Mouse (Mus musculus): ENCODE measurements around the gene Xrcc2. TPM values are rescaled to one million over a fixed set of nuclear protein-coding genes. Genes with fewer than 3 reads are reported as not detected.
"Not testable (repeated sequence)": the region's sequence is repeated elsewhere in the genome, so short reads cannot be mapped to it uniquely, and the experiment has no call there.

Gene Xrcc2
- polyA plus RNA-seq, 1 experiment from 2014 or later = 7.9 TPM

- no peaks in the 10 kb centered on the region for H3K9me3 ChIP-seq (ENCODE audit: low read length)
Measured at GRCm38 (mm10) chr5:25735861-25736260, 30.2 kb upstream of the Xrcc2 start.

GRCm38 (mm10) chr5:25734318-25734717, 28.7 kb upstream of the Xrcc2 start:
- Histone ChIP-seq H3K36me3 (ENCODE audit: insufficient read depth, low read length) (no peaks in the 10 kb centered on the region), H3K27ac (ENCODE audit: low read length) (no peak overlapping the region), H3K4me2 (replicated peaks; ENCODE audit: low read depth, low read length) (no peak overlapping the region), H3K4me1 (ENCODE audit: insufficient read depth, low read length) (no peaks in the 10 kb centered on the region), H3K27me3 (ENCODE audit: insufficient read depth, low read length) (no peaks in the 10 kb centered on the region), H3K4me3 (ENCODE audit: low read length) (no peak overlapping the region), H3K9ac (replicated peaks; ENCODE audit: low read length) (no peak overlapping the region), H3K9me3 (ENCODE audit: low read length) (no peaks in the 10 kb centered on the region)
- no peak for ATAC-seq (ENCODE audit: low FRiP score, low TSS enrichment)
- 11% methylated on average over 1 of the region's 1 CpGs for WGBS

More at GRCm38 (mm10) chr5:25735861-25736260, 30.2 kb upstream of the Xrcc2 start:
- WGBS = 74% methylated on average over 2 of the region's 2 CpGs
- Histone ChIP-seq H3K4me3 (ENCODE audit: low read length) (no peak overlapping the region), H3K27ac (ENCODE audit: low read length) (no peak overlapping the region), H3K36me3 (ENCODE audit: insufficient read depth, low read length) (no peaks in the 10 kb centered on the region), H3K27me3 (ENCODE audit: insufficient read depth, low read length) (no peaks in the 10 kb centered on the region), H3K9ac (replicated peaks; ENCODE audit: low read length) (no peak overlapping the region), H3K4me1 (ENCODE audit: insufficient read depth, low read length) (no peaks in the 10 kb centered on the region), H3K4me2 (replicated peaks; ENCODE audit: low read depth, low read length) (no peak overlapping the region)
- no peak for ATAC-seq (ENCODE audit: low FRiP score, low TSS enrichment)

GRCm38 (mm10) chr5:25724134-25724675, 18.6 kb upstream of the Xrcc2 start:
- H3K27me3 ChIP-seq (ENCODE audit: insufficient read depth, low read length) = no peaks in the 10 kb centered on the region
- no peaks in the 10 kb centered on the region for H3K4me1 ChIP-seq (ENCODE audit: insufficient read depth, low read length)
- no peak overlapping the region for H3K9ac ChIP-seq (replicated peaks; ENCODE audit: low read length)
- H3K9me3 ChIP-seq (ENCODE audit: low read length) = no peaks in the 10 kb centered on the region
- H3K36me3 ChIP-seq (ENCODE audit: insufficient read depth, low read length) = no peaks in the 10 kb centered on the region
- no peak overlapping the region for H3K4me3 ChIP-seq (ENCODE audit: low read length)
- no peak for ATAC-seq (ENCODE audit: low FRiP score, low TSS enrichment)
- 42% methylated on average over 1 of the region's 1 CpGs for WGBS
- H3K27ac ChIP-seq (ENCODE audit: low read length) = no peak overlapping the region
- H3K4me2 ChIP-seq (replicated peaks; ENCODE audit: low read depth, low read length) = no peak overlapping the region

GRCm38 (mm10) chr5:25723016-25723415, 17.4 kb upstream of the Xrcc2 start:
- Histone ChIP-seq H3K4me2 (replicated peaks; ENCODE audit: low read depth, low read length) (no peak overlapping the region), H3K27me3 (ENCODE audit: insufficient read depth, low read length) (no peaks in the 10 kb centered on the region), H3K4me3 (ENCODE audit: low read length) (no peak overlapping the region), H3K9me3 (ENCODE audit: low read length) (no peaks in the 10 kb centered on the region), H3K36me3 (ENCODE audit: insufficient read depth, low read length) (no peaks in the 10 kb centered on the region), H3K9ac (replicated peaks; ENCODE audit: low read length) (no peak overlapping the region), H3K4me1 (ENCODE audit: insufficient read depth, low read length) (no peaks in the 10 kb centered on the region), H3K27ac (ENCODE audit: low read length) (no peak overlapping the region)
- ATAC-seq (ENCODE audit: low FRiP score, low TSS enrichment) = no peak
- WGBS = 77% methylated on average over 2 of the region's 2 CpGs

GRCm38 (mm10) chr5:25719390-25719789, 13.8 kb upstream of the Xrcc2 start:
- no peak overlapping the region for H3K27ac ChIP-seq (ENCODE audit: low read length)
- no peak overlapping the region for H3K4me2 ChIP-seq (replicated peaks; ENCODE audit: low read depth, low read length)
- 91% methylated on average over 4 of the region's 4 CpGs for WGBS
- H3K36me3 ChIP-seq (ENCODE audit: insufficient read depth, low read length) = no peaks in the 10 kb centered on the region
- no peak overlapping the region for H3K9ac ChIP-seq (replicated peaks; ENCODE audit: low read length)
- no peaks in the 10 kb centered on the region for H3K27me3 ChIP-seq (ENCODE audit: insufficient read depth, low read length)
- no peaks in the 10 kb centered on the region for H3K4me1 ChIP-seq (ENCODE audit: insufficient read depth, low read length)
- no peak overlapping the region for H3K4me3 ChIP-seq (ENCODE audit: low read length)
- ATAC-seq (ENCODE audit: low FRiP score, low TSS enrichment) = no peak
- H3K9me3 ChIP-seq (ENCODE audit: low read length) = no peaks in the 10 kb centered on the region

- not testable (repeated sequence) for H3K27me3 ChIP-seq (ENCODE audit: insufficient read depth, low read length); H3K4me1 ChIP-seq (ENCODE audit: insufficient read depth, low read length); H3K36me3 ChIP-seq (ENCODE audit: insufficient read depth, low read length); H3K9ac ChIP-seq (replicated peaks; ENCODE audit: low read length); H3K9me3 ChIP-seq (ENCODE audit: low read length); H3K4me2 ChIP-seq (replicated peaks; ENCODE audit: low read depth, low read length); ATAC-seq (ENCODE audit: low FRiP score, low TSS enrichment); H3K4me3 ChIP-seq (ENCODE audit: low read length); H3K27ac ChIP-seq (ENCODE audit: low read length)
- 87% methylated on average over 4 of the region's 4 CpGs for WGBS
Measured at GRCm38 (mm10) chr5:25713001-25713706, 7.5 kb upstream of the Xrcc2 start.

GRCm38 (mm10) chr5:25704702-25705566, 691 bp downstream of the Xrcc2 start:
- Histone ChIP-seq H3K4me3 (ENCODE audit: low read length) (peak overlapping the region; percentile 81), H3K27me3 (ENCODE audit: insufficient read depth, low read length) (no peaks in the 10 kb centered on the region), H3K27ac (ENCODE audit: low read length) (peak overlapping the region; percentile 82), H3K9me3 (ENCODE audit: low read length) (no peaks in the 10 kb centered on the region), H3K4me2 (replicated peaks; ENCODE audit: low read depth, low read length) (peak overlapping the region; percentile 69), H3K9ac (replicated peaks; ENCODE audit: low read length) (peak overlapping the region; percentile 79), H3K36me3 (ENCODE audit: insufficient read depth, low read length) (peaks cover 5% of the 10 kb centered on the region; the same call in 1 of the 2 replicates), H3K4me1 (ENCODE audit: insufficient read depth, low read length) (peaks cover 11% of the 10 kb centered on the region)
- 0 out of 2 replicates have a peak, but pooled peaks have one; percentile 26 for ATAC-seq (ENCODE audit: low FRiP score, low TSS enrichment)
- 18% methylated on average over 19 of the region's 19 CpGs for WGBS

- Histone ChIP-seq H3K4me3 (ENCODE audit: low read length) (no peak overlapping the region), H3K27ac (ENCODE audit: low read length) (no peak overlapping the region), H3K4me1 (ENCODE audit: insufficient read depth, low read length) (no peaks in the 10 kb centered on the region), H3K36me3 (ENCODE audit: insufficient read depth, low read length) (peaks cover 22% of the 10 kb centered on the region), H3K9ac (replicated peaks; ENCODE audit: low read length) (no peak overlapping the region), H3K9me3 (ENCODE audit: low read length) (no peaks in the 10 kb centered on the region), H3K27me3 (ENCODE audit: insufficient read depth, low read length) (no peaks in the 10 kb centered on the region), H3K4me2 (replicated peaks; ENCODE audit: low read depth, low read length) (no peak overlapping the region)
- WGBS = 88% methylated on average over 7 of the region's 7 CpGs
- ATAC-seq (ENCODE audit: low FRiP score, low TSS enrichment) = no peak
Measured at GRCm38 (mm10) chr5:25697941-25698340, 7.7 kb downstream of the Xrcc2 start.

GRCm38 (mm10) chr5:25696256-25696655, 9.4 kb downstream of the Xrcc2 start:
- no peak overlapping the region for H3K9ac ChIP-seq (replicated peaks; ENCODE audit: low read length)
- H3K27ac ChIP-seq (ENCODE audit: low read length) = no peak overlapping the region
- WGBS = 82% methylated on average over 7 of the region's 7 CpGs
- H3K4me3 ChIP-seq (ENCODE audit: low read length) = no peak overlapping the region
- no peaks in the 10 kb centered on the region for H3K9me3 ChIP-seq (ENCODE audit: low read length)
- H3K4me2 ChIP-seq (replicated peaks; ENCODE audit: low read depth, low read length) = no peak overlapping the region
- no peaks in the 10 kb centered on the region for H3K27me3 ChIP-seq (ENCODE audit: insufficient read depth, low read length)
- ATAC-seq (ENCODE audit: low FRiP score, low TSS enrichment) = no peak
- H3K4me1 ChIP-seq (ENCODE audit: insufficient read depth, low read length) = no peaks in the 10 kb centered on the region
- peaks cover 23% of the 10 kb centered on the region for H3K36me3 ChIP-seq (ENCODE audit: insufficient read depth, low read length)
